Mouse (Mus musculus): ENCODE data around the gene Gm5592.
"Not testable (repeated sequence)": the region's sequence is repeated elsewhere in the genome, so short reads cannot be mapped to it uniquely, and the experiment has no call there.

Gm5592 gene

GRCm38 (mm10) chr7:41153541-41153940 is at the start of gene Gm5592:
TSS of gene Gm5592 (plus strand) at chr7:41153841.
- not testable (repeated sequence) for DNase-seq

- DNase-seq: not testable (repeated sequence)
Measured at GRCm38 (mm10) chr7:41155806-41156205, 2.2 kb downstream of the Gm5592 start.

GRCm38 (mm10) chr7:41157879-41158278 is 4.2 kb downstream of the Gm5592 start:
- not testable (repeated sequence) for DNase-seq

GRCm38 (mm10) chr7:41158562-41158961 is 4.9 kb downstream of the Gm5592 start:
- not testable (repeated sequence) for DNase-seq

- DNase-seq: no peak
Measured at GRCm38 (mm10) chr7:41193671-41194070, 40.0 kb downstream of the Gm5592 start.

All from retina, postnatal 1 day (tissue).